Mouse (Mus musculus) central nervous system, embryonic 18 days (tissue): ENCODE data around the gene Vmn1r26. TPM values are rescaled to one million over a fixed set of nuclear protein-coding genes. Genes with fewer than 3 reads are reported as not detected.

Experiments used
- polyA plus RNA-seq: library from polyadenylated mRNA; depleted of rRNA; stranded (reverse); fragments of >200 nt; gene quantifications from 2 replicates; pipeline ENCODE4 v1.2.3, GENCODE M21; 2012; rRNA removed

Vmn1r26 gene
- polyA plus RNA-seq, result not detected in 2 replicates

DNA sequence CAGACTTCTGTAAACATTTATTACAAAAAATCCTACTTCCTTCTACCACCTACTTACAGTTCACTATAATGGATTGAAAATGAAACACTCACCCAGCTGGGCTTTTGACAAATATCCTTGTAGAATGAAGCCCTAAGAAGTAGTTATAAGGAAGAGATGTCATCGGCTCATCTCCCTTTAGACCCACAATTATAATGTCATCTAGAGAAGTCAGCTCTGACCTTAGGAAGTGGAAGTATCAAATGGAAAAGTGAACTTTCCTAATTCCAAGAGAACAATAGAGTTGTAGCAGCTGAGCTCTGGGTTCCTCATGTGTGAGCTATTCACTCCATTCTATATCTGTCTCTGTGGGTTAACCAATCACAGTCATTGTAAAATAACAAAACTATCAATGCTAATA, at the start of gene Vmn1r26:
Gene Vmn1r26 (minus strand): TSS at position 101 of the 400 bp plus-strand sequence.

DNA sequence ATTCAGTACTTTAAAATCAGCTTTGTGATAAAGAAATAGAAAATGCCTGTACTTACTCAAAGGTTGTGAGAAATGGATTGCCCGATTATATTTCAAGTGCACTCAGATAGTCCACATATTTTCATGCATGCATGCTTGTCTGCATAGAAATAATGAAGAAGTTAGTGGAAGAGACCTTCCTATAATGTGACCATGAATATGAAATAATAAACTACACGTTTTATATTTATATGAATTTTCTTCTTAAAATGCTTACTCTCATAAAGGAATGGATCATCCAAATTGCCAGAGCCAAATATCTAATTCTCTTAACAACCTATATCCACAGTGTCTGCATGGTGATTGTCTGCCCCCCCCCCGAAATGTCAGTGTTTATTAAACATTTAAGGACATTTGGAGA, 34.2 kb downstream of the Vmn1r26 start, which contains the start of gene Vmn1r25:
Gene Vmn1r25 (minus strand): TSS at position 101 of the 400 bp plus-strand sequence.

DNA sequence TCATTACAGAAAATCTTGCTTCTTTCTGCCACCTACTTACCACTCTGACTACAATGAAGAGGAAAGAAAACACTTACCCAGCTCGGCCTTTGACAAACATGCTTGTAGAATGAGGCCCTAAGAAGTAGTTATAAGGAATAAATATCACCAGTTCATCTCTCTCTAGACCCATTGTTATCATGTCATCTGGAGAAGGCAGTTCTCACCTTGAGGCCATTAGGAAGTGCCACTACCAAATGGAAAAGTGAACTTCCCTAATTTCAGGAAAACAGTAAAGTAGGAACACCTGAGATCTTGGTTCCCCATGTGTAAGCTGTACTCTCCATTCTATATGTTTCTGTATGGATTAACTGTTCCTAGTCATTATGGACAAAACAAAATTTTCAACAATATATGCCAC, 53.6 kb downstream of the Vmn1r26 start, which contains the start of gene Vmn1r24:
Gene Vmn1r24 (minus strand): TSS at position 101 of the 400 bp plus-strand sequence.

Other genes starting within 250 kb of the Vmn1r26 start
- gene Vopp1, start 190.0 kb downstream of the Vmn1r26 start, polyA plus RNA-seq, result 165 and 170 TPM in 2 replicates
- gene Vmn1r21, start 164.8 kb downstream of the Vmn1r26 start, polyA plus RNA-seq, result not detected in 2 replicates
- not detected in 2 replicates for gene Vmn1r22, start 107.1 kb downstream of the Vmn1r26 start, polyA plus RNA-seq
- not detected in 2 replicates for gene Vmn1r23, start 88.3 kb downstream of the Vmn1r26 start, polyA plus RNA-seq
- gene Vmn1r24, start 53.7 kb downstream of the Vmn1r26 start, polyA plus RNA-seq, result not detected in 2 replicates
- gene Vmn1r25, start 34.3 kb downstream of the Vmn1r26 start, polyA plus RNA-seq, result not detected in 2 replicates
- gene Vmn1r27, start 203.7 kb upstream of the Vmn1r26 start, polyA plus RNA-seq, result not detected in 2 replicates
- gene Vmn1r28, start 246.9 kb upstream of the Vmn1r26 start, polyA plus RNA-seq, result not detected in 2 replicates